Mouse (Mus musculus): ENCODE results near the gene Srd5a3.

The Srd5a3 gene

DNA sequence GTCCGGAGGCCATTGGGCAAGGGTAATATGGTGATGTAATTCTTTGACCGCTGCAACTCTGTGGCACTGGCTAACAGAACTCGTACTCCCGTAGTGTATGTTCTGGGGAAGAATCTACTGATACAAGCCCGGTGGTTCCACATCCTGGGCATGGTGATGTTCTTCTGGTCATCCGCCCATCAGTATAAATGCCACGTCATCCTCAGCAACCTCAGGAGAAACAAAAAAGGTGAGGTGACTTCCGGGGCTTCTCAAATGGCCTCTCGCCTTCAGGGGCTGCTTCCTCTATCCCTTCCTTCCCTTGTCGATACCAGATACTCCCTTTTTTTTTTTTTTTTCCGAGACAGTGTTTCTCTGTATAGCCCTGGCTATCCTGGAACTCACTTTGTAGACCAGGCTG, 13.4 kb downstream of the Srd5a3 start:
- DNase-seq (ENCODE audit: low spot score): no peak

DNA sequence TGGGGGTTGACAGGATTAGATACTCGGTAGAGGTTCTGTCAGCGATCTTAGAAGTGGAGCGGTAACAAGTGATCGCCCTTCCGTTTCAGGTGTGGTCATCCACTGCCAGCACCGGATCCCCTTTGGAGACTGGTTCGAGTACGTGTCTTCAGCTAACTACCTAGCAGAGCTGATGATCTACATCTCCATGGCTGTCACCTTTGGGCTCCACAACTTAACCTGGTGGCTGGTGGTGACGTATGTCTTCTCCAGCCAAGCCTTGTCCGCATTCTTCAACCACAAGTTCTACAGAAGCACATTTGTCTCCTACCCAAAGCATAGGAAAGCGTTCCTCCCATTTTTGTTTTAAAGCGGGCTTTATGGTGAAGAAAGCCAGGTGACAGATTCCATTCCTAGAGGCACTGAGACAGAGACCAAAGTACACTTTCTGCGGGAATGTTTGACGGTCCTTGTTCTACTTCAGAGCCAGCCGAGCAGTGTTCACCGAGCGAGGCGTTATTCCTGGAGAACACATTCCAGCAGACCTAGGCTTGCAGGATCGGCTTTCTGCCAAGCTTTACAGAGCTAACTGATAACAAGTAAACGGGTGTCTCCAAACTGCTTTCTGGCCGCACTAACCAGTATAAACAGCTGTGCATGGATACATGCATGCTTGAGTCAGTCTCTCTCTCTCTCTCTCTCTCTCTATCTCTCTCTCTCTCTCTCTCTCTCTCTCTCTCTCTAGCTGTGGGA, 14.5 kb downstream of the Srd5a3 start:
- no peak for DNase-seq (ENCODE audit: low spot score)

DNA sequence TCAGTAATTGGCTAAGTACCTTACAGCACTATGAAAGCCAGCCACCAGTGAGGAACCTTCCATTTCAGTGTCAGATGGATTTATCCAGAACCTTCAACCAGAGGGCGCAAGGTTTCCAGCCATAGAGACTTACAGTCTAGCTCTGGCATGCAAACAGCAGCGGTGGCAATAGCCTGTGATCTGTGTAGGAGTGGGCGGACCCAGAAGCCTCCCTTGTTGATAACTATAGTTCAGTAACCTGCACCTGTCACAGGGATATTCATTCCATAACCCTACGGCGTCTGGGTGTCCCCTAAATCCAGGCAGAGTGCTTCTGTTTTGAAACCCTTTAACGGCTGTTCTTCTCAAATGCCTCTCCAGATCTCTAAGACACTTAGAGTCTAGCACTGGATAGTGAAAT, 19.5 kb downstream of the Srd5a3 start:
- DNase-seq (ENCODE audit: low spot score): no peak

DNA sequence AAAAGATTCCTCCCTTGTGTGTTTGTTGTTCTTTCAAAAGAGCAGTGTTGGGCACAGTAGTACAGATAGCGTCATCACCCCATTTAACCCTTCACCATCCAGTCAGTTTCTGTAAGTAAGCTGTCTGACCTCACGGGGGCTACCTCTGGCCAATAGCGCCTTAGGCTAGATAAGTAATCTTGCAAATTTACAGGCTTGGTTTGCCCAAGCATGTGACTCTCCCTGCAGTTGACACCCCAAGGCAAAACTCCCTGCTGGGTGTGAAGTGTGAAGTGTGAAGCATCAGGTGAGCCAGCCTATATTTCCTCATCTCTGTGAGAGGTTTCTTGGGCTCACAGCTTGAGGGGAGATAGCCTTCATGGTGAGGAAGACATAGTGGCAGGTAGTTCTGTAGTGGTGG, 20.0 kb downstream of the Srd5a3 start:
- no peak for DNase-seq (ENCODE audit: low spot score)

DNA sequence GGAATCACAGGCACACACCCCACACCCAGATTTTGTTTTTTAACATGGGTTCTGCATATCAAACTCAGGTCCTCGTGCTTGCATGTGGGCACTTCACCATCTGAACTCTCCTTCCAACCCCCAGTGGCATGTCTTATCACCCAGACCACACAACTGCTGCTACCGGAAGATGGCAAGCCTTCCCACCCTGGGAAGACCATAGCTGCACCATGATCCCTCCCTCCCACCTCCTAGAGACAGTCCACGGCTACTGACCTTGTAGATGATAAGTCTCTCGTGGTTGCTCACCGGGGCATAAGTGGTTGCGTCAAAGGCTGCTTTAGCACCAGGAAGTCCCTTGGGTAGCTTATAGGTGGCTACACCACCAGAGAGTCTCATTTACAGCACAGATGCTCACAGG, 21.4 kb downstream of the Srd5a3 start:
- no peak for DNase-seq (ENCODE audit: low spot score)

DNA sequence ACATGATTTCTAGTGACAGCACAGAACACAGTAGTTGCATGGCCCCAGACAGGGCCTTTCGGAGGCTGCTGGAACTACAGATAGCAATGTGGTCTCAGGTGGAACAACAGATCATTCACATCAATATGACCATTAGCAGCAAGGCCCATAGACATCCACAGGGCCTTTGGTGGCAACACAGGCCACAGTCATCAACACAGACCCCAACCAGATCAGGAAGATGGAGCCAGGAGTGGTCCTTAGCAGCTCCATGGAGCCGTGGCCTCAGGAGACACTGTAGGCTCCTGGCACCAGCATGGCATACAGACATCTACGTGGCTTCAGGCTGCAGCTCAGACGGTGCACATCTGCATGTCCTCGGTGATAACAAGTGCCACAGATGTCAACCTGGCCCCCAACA, 22.9 kb downstream of the Srd5a3 start:
- no peak for DNase-seq (ENCODE audit: low spot score)

DNA sequence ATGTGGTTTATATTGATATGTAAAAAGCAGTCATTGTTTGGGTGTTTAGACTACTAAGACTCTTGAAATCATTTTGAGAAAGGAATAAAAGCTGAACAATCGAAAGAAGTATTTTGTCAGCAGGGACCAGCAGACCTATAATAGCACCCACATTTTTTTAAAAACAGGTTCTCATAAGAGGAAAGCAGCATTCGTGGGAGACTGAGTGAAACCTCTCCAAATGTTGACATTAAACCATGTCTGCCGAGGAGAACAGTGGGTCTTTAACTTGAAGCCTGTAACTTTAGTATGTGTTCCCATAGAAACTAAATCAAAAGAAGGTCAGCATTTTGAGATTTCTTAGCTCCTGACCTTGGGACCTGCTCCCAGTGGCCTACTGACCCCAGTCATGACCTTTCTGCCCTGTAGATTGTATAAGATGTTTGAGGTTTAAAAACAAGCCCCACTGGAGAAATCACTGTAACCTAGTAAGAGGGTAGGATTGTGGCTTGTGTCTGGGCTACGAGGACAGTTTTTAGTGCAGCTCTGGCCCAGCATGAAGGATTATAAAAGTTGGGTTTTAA, 23.8 kb downstream of the Srd5a3 start:
- DNase-seq (ENCODE audit: low spot score): no peak

DNA sequence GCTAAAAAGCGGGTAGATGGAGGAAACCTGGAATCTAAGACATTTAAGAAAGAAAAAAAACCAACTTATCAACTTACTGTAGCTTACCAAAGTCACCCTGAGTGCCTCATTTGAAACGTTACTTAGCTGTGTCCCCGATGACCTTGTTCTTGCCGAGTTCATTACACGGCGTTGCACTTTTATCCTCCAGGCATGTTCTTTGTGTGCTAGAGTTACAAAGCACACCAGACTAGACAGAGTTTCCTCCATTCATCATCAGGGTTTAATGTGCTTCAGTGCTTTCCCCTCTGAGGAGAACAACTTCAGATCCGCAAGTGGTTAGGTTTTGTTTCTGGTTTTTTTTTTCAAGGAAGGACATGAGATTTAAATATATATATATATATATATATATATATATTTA, 24.8 kb downstream of the Srd5a3 start:
- no peak for DNase-seq (ENCODE audit: low spot score)

DNA sequence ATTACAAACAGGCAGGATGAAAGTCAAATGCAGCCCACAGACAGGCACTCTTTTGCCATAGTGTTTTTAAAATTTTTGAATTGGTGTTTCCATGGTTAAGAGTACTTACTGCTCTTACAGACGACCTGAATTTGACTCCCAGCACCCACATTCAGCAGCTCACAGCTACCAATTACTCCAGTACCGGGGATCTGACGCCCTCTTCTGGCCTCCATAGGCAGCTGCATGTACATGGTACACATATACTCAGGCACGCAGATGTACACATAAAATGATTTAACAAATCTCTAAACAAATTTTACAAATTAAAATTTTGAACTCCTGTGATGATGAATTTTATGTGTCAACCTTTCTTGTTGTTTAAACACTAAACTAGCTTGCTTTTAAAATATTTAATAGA, 30.5 kb downstream of the Srd5a3 start:
- no peak for DNase-seq (ENCODE audit: low spot score)

DNA sequence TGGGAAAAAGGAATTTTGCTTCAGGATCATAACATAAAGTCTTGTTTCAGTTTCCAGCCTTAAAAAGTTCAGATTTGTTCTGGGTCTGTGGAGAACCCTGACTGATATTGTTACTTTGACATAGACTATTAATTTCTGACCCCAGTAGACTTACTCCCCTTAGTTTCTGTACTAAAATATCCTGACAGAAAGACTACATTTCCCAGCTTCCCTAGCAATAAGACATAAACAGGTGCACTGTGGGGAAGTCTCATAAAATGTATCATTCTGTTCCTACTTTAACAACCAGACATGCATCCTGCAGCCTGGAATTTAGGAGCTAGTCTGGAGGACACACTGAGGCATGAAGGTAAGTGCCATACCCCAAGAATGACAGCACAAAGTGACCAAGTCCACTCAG, 31.0 kb downstream of the Srd5a3 start:
- no peak for DNase-seq (ENCODE audit: low spot score)

DNA sequence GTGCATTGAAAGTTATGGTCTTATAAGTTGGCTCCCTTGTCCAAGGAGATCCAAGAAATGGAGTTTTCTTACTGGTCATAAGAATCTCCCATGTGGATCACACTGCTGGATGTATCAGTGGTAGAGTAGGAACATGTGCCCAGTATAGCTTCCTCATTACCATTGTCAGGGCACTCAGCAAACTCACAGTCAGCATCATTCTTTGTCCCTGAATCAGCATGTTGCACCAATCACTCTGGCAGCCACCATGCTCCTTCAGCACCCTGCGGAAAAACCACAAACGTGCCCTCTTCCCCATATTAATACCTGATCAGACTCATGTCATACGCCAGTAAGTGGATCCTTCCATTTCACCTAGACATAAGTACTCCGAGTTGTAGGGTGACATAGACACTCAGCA, 35.0 kb downstream of the Srd5a3 start:
- DNase-seq (ENCODE audit: low spot score): no peak

DNA sequence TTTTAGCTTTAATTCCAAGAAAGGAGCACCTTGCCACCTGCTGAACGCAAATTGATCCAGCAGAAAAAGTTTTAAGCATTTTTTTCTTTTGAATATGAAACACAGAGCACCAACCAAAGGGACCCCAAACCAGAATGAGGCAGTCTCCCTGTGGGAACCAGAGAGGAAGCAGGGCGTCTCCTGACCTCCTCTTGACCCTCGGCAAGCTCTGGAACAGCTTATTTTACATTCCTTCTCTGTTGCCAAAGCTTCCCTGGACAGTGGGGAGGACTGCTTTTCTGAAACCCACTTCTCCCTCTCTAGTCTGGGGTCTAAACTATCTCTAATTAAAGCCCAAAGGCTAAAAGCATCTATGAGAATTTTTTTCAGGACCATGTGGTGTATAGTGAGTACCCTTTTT, 36.3 kb downstream of the Srd5a3 start:
- no peak for DNase-seq (ENCODE audit: low spot score)

DNA sequence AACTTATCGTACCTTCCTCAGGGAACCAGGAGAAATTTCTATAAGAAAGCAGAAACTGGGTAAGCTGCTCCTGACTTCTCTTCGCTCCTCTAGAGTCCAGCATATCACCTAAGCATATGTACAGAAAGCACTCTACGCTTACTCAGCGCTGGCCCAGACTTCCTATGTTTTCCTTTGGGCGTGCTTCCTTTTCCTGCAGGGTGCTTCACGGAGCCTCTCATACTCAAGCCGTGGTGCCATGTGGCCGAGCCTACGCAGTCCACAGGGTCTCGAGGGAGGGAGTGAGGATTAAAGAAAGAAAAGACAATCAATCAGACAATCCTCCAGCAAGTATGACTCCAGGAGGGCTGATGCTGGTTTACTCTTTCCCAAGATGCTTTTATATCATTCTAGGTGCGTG, 36.8 kb downstream of the Srd5a3 start:
- no peak for DNase-seq (ENCODE audit: low spot score)

DNA sequence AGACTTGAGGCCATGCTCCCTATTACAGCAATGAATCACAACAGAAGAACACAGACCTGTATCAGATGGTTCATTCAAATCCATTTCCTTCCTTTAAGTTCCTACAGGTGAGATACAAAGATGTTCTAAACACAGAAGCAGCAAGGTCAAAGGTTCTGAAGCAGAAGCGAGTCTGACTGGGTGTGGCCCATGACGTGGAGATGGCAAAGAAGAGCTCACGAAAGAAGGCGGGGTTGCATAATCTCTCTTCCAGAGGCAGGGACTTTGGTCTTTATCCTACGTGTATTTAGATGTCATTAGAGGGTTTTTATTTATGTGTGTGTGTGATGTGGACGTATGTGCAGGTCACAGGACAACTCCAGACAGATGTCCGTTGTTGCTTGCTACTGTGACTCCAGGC, 37.6 kb downstream of the Srd5a3 start:
- no peak for DNase-seq (ENCODE audit: low spot score)

DNA sequence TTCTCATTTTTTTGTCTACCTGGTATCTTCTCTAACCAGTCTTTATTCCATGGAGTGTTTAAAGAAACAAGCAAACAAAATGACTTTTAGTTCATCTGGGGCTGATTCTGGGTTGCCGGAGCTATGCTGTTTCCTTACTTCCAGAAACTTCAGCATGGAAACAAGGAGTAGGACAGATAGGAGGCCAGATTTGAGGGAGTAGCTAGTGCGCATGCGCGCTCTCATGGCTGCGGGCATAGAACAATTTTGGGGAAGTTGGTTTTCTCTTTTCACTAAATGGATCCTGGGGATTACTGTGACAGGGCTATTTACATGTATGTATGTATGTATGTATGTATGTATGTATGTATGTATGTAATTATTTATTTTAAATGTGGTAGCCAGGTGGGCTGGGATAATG, 39.1 kb downstream of the Srd5a3 start:
- no peak for DNase-seq (ENCODE audit: low spot score)

DNA sequence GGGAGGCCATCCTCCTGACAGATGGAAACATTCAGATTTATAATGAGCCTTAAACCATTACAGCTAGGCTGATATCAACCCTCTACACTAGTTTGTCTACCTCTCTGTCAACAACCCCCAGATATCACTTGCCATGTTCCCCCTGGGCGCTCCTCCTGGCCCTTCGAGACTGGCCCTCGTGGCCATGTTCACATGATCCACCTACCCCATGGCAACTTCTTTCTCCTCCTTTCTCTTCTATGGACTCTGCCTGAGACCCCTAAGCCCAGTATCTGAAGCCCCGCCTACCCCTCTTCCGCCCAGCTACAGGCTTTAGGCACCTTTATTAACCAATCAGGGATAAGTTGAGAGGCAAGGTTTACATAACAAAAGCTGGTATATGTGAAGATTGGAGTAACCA, 39.7 kb downstream of the Srd5a3 start:
- no peak for DNase-seq (ENCODE audit: low spot score)

DNA sequence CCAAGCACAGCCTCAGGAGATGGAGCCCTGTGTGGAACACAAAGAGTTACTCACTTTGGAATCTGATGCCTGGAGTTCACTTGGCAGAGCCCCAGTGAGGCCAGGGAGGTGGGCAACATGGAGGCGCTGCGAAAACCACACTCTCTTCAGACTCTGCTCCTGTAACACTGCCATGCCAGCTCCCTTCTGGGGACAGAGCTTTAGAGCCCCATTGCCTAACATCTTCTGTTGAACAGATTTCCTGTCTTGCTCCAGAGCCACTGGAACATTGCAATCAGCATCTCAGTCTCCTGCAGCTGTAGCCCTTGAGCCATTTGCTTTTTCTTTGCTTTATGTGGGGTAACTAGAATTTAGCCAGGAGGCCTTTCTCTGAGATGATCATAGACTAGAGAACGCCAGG, 42.3 kb downstream of the Srd5a3 start:
- no peak for DNase-seq (ENCODE audit: low spot score)

DNA sequence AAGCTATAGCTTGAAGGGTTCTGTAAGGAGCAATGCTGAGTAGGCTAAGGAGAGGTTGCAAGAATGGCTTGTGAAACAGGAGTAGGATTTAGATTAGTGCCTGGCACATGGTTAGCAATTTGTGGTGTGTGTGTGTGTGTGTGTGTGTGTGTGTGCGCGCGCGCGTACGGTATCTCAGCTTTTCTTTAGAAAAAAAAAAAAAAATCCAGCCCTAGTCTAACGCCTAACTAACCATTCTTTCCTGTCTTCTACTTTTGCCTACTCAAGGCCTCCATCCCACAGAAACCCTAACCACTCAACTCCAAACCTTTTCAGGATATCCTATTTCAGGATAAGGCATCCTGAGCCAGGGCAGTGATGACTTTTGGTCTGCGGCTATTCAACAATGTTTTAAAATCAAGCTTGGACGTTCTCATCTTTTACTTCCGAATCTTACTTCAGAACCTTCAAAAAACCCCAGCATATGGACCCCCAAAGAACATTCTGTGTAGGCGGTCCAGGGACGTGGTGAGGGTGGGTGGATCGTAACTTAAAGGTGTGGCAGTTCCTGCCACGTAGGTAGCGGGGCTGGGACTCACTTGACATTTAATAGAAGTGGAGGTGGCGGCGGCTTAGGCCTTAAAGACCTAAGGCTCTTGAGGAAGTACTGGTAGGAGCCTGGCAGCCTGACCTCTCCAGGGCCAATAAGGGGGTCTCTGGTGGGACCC, 43.1 kb downstream of the Srd5a3 start:
- DNase-seq (ENCODE audit: low spot score): no peak

DNA sequence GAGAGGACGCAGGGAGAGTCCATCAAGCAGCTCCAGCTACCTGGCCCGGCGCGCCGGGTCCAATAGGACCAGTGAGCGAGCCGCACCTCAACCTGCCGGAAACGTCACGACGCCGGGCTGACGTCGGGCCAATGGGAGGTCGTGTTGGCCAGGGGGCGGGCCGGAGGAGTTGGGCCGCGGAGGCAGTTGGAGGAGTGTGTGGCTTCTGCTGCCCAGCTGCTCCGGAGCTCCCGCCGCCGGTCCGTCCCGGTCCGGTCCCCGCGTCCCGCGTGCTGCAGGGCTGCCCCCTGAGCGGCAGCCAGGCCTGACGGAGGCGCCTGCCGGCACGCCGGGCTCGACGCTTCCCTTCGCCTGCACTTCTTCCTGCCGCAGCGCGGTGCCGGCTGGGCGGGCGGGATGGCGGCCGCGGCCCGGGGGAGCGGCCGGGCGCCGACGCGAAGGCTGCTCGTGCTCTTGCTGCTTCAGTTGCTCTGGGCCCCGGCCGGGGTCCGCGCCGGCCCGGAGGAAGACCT, 43.7 kb downstream of the Srd5a3 start, which contains the start of gene Tmem165:
Tmem165 (plus strand) TSS at position 131 of the 512 bp plus-strand sequence.
- peak; percentile 90 for DNase-seq (ENCODE audit: low spot score)

DNA sequence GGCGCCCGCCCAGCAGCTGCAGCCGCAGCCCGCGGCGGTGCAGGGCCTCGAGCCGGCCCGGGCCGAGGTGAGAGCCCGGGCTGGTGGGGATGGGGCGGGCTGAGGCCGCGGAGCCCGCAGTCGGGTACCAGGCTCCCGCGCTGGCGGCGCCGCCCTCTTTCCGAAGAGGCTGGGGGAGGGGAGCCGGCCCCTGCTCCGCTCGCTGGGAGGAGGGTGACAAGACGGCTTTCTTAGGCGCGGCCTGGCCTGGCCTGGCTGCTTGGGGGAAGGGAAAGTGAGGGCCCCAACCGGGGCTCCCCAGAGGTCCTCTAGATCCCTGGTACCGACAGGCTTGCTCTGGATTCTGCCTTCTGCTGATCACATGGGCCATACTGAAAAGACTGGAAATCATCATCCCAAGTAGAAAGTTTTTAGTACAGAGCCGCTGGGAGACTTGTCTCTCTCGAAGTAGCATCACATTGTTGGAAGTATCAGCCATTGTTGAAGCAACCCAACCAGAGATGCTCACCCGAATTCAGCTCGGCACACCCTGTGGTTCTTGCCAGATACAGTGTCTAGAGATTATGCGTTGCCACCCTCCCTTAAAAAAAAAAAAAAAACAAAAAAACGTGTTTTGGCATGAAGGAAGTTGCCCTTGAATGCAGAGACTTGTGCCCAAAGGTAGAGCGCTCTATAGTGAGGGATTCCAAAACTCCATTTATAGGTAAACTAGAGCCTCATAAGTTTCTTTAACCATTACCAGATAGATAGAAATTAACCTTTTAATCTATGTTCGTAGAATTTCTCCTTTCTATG, 44.4 kb downstream of the Srd5a3 start:
- peak; percentile 83 for DNase-seq (ENCODE audit: low spot score)

DNA sequence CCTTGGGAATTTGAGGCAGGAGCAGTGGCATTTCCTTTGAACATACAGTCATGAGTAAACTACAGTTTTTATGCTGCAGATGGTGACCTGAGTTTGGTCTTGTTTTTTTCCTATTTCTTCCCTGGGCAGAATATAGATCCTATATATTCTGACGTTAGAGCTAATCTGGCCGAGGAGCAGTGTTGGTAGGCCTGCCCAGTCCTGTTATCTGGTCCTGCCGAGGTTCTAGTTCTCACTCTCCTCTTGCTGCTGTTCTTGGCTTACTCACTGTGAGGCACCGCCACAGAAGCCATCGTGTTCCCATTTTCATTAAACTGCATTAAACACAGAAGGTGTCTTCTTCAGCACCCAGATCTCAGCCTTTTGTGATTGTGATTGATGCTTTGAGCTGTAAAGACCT, 47.8 kb downstream of the Srd5a3 start:
- DNase-seq (ENCODE audit: low spot score): no peak

DNA sequence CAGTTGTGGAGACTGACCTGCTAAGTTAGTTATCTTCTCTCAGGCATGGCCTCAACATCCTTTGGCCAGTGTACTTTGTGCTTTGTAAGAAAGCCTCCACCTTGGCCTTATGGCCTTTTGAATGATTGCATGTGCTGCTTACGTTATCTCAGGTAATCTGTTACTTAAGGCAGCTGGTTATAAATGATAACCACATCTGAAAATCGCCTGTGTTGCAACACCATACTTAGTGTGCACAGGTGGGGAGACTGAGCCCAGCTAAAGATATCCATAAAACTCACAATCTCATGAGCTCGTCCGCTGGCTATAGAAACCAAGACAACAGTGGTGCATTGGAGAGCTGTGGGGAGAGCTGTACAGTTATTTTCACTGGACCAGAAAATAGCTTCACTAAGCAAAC, 50.5 kb downstream of the Srd5a3 start:
- DNase-seq (ENCODE audit: low spot score): no peak

DNA sequence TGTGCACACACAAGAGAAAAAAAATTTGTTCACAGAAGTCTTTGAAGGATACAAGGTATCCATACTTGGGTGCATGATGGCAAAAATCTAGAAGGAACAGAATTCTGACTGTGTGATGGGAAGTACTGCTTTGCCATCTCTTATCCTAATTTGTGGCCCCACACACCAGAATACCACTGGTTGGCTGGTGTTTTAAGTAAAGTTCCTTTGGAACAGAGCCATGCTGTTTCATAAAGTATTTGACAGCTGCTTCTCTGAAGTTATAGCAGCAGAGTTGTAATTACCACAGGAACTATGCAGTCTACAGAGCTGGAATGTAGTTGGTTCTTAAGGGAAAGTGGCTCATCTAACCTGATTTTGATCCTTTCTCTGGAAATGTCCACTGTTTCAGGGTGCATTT, 53.0 kb downstream of the Srd5a3 start:
- no peak for DNase-seq (ENCODE audit: low spot score)
